Mouse (Mus musculus): ENCODE results near the gene Tanc1. TPM values are rescaled to one million over a fixed set of nuclear protein-coding genes. Genes with fewer than 3 reads are reported as not detected.

The Tanc1 gene
- polyA plus RNA-seq, 1 experiment from 2014 or later = 4.9 TPM

DNA sequence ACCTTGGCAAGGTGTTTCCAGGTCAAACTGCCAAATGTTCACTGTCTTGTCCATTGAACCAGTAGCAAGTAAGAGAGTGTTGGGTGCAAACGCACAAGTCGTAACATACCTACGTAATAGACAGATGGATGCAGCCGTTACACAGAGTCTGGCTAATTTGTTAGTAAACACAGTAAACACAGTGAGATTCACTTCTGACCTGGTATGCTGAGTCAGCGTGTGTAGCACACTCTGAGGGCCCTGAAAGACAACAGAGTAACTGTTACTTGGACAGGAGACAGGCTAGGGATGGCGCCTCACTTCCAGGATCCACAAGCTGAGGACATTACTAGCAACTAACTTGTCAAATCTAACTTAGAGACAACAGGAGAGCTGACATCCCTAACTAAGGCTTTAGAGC is 250.8 kb downstream of the Tanc1 start:
- Histone ChIP-seq H3K4me3 (ENCODE audit: low read depth, low read length) (no peak overlapping the region), H3K9me3 (replicated peaks; ENCODE audit: control insufficient read depth, low read length) (no peaks in the 10 kb centered on the region), H3K36me3 (ENCODE audit: control insufficient read depth, insufficient read depth, low read length) (no peaks in the 10 kb centered on the region), H3K27me3 (replicated peaks; ENCODE audit: control insufficient read depth, insufficient read depth, low read length) (no peaks in the 10 kb centered on the region), H3K4me1 (ENCODE audit: control insufficient read depth, insufficient read depth, low read length) (no peaks in the 10 kb centered on the region), H3K27ac (ENCODE audit: low read depth, low read length) (no peak overlapping the region), H3K9ac (ENCODE audit: low read length) (no peak overlapping the region), H3K4me2 (ENCODE audit: low read length) (no peak overlapping the region)
- 95% methylated on average over 6 of the region's 6 CpGs for WGBS
- ATAC-seq = no peak
- DNase-seq (ENCODE audit: low spot score) = no peak

DNA sequence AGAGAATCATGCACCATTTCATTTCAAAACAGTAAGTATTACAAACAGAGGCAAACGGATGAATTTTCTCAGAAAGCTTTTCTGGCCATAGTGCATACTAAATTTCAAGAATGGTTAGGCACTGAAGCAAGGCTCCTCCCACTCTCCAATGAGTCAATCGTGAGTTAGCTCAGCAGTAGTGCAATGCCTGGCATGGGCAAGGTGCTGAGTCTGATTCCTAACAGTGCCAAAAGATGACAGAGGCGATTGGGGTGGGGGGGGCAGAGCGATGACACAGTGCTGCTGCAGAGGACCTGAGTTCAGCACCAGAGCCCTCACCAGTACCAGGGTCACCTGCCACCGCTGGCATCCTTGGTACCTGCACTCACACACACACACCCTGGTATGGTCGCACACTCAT is 258.7 kb downstream of the Tanc1 start:
- 93% methylated on average over 6 of the region's 6 CpGs for WGBS
- H3K4me3 ChIP-seq (ENCODE audit: low read depth, low read length) = no peak overlapping the region
- no peak for ATAC-seq

DNA sequence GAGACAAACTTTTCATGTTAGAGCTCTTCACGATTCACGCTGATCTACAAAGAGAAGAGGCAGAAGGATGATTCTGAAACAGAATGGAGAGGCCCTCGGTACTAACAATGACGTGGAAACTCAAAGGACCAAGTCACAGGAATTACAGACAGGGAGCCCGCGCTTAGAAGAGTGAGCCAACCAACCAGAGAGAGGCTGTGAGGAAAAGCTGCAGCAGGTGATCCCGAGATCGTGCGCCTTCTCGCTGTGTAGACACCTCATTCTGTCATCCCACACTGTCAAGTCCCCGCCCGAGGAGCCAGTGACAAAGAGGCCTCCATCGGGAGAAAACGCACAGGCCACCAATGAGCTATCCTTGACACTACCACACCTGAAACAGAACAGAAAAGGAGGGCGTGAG is 264.6 kb downstream of the Tanc1 start:
- no peak for DNase-seq (ENCODE audit: low spot score)
- no peaks in the 10 kb centered on the region for H3K9me3 ChIP-seq (replicated peaks; ENCODE audit: control insufficient read depth, low read length)
- no peak for ATAC-seq
- no peaks in the 10 kb centered on the region for H3K4me1 ChIP-seq (ENCODE audit: control insufficient read depth, insufficient read depth, low read length)
- WGBS = 93% methylated on average over 15 of the region's 15 CpGs
- no peaks in the 10 kb centered on the region for H3K36me3 ChIP-seq (ENCODE audit: control insufficient read depth, insufficient read depth, low read length)
- no peaks in the 10 kb centered on the region for H3K27me3 ChIP-seq (replicated peaks; ENCODE audit: control insufficient read depth, insufficient read depth, low read length)
- H3K9ac ChIP-seq (ENCODE audit: low read length) = no peak overlapping the region
- H3K4me3 ChIP-seq (ENCODE audit: low read depth, low read length) = no peak overlapping the region
- no peak overlapping the region for H3K4me2 ChIP-seq (ENCODE audit: low read length)
- H3K27ac ChIP-seq (ENCODE audit: low read depth, low read length) = no peak overlapping the region

More for the DNA sequence above, 258.7 kb downstream of the Tanc1 start:
- H3K27ac ChIP-seq (ENCODE audit: low read depth, low read length) = no peak overlapping the region
- H3K9me3 ChIP-seq (replicated peaks; ENCODE audit: control insufficient read depth, low read length) = no peaks in the 10 kb centered on the region
- H3K27me3 ChIP-seq (replicated peaks; ENCODE audit: control insufficient read depth, insufficient read depth, low read length) = no peaks in the 10 kb centered on the region
- H3K9ac ChIP-seq (ENCODE audit: low read length) = no peak overlapping the region
- H3K4me1 ChIP-seq (ENCODE audit: control insufficient read depth, insufficient read depth, low read length) = no peaks in the 10 kb centered on the region
- no peak overlapping the region for H3K4me2 ChIP-seq (ENCODE audit: low read length)
- no peak for DNase-seq (ENCODE audit: low spot score)
- H3K36me3 ChIP-seq (ENCODE audit: control insufficient read depth, insufficient read depth, low read length) = no peaks in the 10 kb centered on the region

DNA sequence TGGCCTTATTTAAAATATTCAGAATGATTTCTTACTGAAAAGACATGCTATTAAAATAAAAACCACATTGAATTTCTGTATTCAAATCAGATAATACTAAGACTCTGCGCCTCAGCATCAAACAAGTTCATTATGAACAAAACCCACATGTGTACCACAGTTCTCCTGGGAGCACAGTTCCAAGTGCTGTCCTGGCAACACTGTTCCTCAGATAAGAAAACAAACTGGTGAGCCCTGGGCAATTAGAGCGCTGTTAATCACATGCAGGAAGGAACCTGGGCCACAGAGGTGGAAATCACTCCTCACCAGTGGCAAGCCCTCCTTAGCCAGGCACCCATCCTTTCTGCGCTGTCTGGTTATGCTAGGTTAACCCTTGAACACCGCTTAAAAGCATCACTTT is 265.5 kb downstream of the Tanc1 start:
- WGBS = 90% methylated on average over 4 of the region's 4 CpGs
- DNase-seq (ENCODE audit: low spot score) (no peak), ATAC-seq (no peak)
- Histone ChIP-seq H3K4me1 (ENCODE audit: control insufficient read depth, insufficient read depth, low read length) (no peaks in the 10 kb centered on the region; the same call in 1 of the 2 replicates), H3K4me3 (ENCODE audit: low read depth, low read length) (no peak overlapping the region), H3K9ac (ENCODE audit: low read length) (no peak overlapping the region), H3K36me3 (ENCODE audit: control insufficient read depth, insufficient read depth, low read length) (no peaks in the 10 kb centered on the region), H3K9me3 (replicated peaks; ENCODE audit: control insufficient read depth, low read length) (no peaks in the 10 kb centered on the region), H3K4me2 (ENCODE audit: low read length) (no peak overlapping the region), H3K27me3 (replicated peaks; ENCODE audit: control insufficient read depth, insufficient read depth, low read length) (no peaks in the 10 kb centered on the region), H3K27ac (ENCODE audit: low read depth, low read length) (no peak overlapping the region)

DNA sequence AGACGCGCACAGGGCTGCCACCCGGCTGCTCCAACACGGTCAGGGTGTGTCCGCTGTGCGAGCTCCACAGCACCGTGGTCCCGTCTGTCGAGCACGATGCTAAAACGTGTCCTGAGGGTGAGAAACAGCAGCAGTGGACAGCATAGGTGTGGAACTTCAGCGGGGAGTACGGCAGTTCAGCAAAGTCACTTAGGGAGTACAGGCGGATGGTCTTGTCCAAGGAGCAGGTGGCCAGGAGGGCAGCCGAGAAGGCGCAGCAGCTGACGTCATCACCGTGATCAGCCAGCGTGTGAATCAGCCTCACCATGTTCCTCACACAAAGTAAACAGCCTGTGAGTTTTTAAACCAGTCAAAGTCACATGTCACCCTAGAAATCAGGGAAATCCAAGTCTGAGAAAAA is 266.4 kb downstream of the Tanc1 start:
- Histone ChIP-seq H3K4me2 (ENCODE audit: low read length) (no peak overlapping the region), H3K36me3 (ENCODE audit: control insufficient read depth, insufficient read depth, low read length) (no peaks in the 10 kb centered on the region), H3K4me3 (ENCODE audit: low read depth, low read length) (no peak overlapping the region), H3K9me3 (replicated peaks; ENCODE audit: control insufficient read depth, low read length) (no peaks in the 10 kb centered on the region), H3K4me1 (ENCODE audit: control insufficient read depth, insufficient read depth, low read length) (no peaks in the 10 kb centered on the region; the same call in 1 of the 2 replicates), H3K27ac (ENCODE audit: low read depth, low read length) (no peak overlapping the region), H3K27me3 (replicated peaks; ENCODE audit: control insufficient read depth, insufficient read depth, low read length) (no peaks in the 10 kb centered on the region), H3K9ac (ENCODE audit: low read length) (no peak overlapping the region)
- 83% methylated on average over 19 of the region's 19 CpGs for WGBS
- DNase-seq (ENCODE audit: low spot score) (no peak), ATAC-seq (no peak)

DNA sequence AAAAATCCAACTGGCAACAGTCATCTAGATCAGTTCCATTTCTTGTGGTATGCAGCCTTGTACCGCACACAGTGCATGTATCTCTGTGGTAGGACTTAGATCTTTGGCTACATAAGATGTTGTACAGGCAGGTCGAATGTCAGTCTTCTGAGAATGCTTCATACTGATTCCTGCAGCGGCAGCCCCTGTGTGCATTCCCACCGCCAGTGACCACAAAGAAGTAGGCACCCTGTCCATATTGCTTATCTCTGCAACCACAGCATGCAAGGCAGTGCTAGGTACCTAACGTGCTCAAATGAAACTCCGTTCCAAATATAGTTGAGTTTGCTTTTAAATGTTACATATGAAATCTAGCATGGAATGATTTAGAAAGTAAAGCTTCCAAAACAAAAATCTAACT is 269.6 kb downstream of the Tanc1 start:
- no peaks in the 10 kb centered on the region for H3K36me3 ChIP-seq (ENCODE audit: control insufficient read depth, insufficient read depth, low read length)
- H3K27ac ChIP-seq (ENCODE audit: low read depth, low read length) = no peak overlapping the region
- no peaks in the 10 kb centered on the region for H3K27me3 ChIP-seq (replicated peaks; ENCODE audit: control insufficient read depth, insufficient read depth, low read length)
- DNase-seq (ENCODE audit: low spot score) (no peak), ATAC-seq (no peak)
- no peaks in the 10 kb centered on the region for H3K9me3 ChIP-seq (replicated peaks; ENCODE audit: control insufficient read depth, low read length)
- H3K4me3 ChIP-seq (ENCODE audit: low read depth, low read length) = peak overlapping the region; percentile 76; the same call in 1 of the 2 replicates
- peak overlapping the region; percentile 70; the same call in 1 of the 2 replicates for H3K9ac ChIP-seq (ENCODE audit: low read length)
- H3K4me1 ChIP-seq (ENCODE audit: control insufficient read depth, insufficient read depth, low read length) = no peaks in the 10 kb centered on the region; the same call in 1 of the 2 replicates
- H3K4me2 ChIP-seq (ENCODE audit: low read length) = peak overlapping the region; percentile 83; the same call in 1 of the 2 replicates
- 87% methylated on average over 6 of the region's 6 CpGs for WGBS

DNA sequence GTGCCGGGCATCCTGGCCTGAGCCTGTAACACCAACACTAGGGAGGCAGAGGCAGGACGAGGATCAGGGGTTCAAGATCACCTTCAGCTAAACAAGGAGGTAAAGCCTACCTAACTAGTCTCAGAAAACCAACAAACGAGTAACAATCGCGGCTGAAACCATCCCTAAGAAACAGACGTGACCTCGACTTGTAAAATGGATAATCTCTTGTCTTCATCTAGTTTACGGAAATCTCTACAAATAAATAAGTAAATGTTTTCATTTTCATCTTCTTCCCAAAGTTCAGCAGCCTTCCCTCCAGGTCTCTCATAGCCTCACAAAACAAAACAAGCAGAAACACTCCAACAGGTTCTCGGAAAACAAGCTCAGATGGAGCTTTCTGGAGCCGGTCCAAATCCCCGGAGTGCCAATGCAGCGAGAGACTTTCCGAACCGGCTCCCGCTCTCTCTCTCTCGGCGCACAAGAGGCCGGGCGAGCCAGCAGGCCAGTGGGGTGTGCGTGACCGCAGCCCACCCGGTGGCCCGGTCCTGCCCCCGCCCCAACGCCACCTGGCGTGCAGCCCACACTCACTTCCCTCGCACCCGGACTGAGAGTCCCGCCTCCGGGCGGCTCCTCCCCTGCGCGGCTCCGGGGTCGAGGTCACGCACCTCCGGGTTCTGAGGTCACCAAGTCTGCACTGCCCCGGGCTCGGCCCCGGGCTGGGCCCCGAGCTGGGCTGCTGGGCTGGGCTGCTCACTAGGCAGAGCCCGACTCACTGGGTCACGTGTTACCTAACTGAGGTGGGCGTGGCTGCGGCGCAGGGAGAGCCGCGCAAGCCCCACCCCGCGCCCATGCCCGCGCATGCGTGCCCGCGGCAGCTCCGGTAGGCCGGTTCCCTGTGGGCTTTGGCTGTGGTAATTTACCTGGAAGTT is 270.2 kb downstream of the Tanc1 start, which contains the start of gene Wdsub1:
Gene Wdsub1, minus strand, starts transcription at position 761 of the 911 bp plus-strand sequence.
- Histone ChIP-seq H3K9me3 (replicated peaks; ENCODE audit: control insufficient read depth, low read length) (no peaks in the 10 kb centered on the region), H3K27ac (ENCODE audit: low read depth, low read length) (no peak within 1 kb of the TSS), H3K9ac (ENCODE audit: low read length) (peak within 1 kb of the TSS; percentile 70), H3K4me3 (ENCODE audit: low read depth, low read length) (peak within 1 kb of the TSS; percentile 76), H3K4me1 (ENCODE audit: control insufficient read depth, insufficient read depth, low read length) (no peaks in the 10 kb centered on the region; the same call in 1 of the 2 replicates), H3K27me3 (replicated peaks; ENCODE audit: control insufficient read depth, insufficient read depth, low read length) (no peaks in the 10 kb centered on the region), H3K4me2 (ENCODE audit: low read length) (peak within 1 kb of the TSS; percentile 83), H3K36me3 (ENCODE audit: control insufficient read depth, insufficient read depth, low read length) (no peaks in the 10 kb centered on the region)
- peak; percentile 94 for DNase-seq (ENCODE audit: low spot score)
- WGBS = 5% methylated on average over 57 of the region's 57 CpGs
- ATAC-seq = peak; percentile 97

DNA sequence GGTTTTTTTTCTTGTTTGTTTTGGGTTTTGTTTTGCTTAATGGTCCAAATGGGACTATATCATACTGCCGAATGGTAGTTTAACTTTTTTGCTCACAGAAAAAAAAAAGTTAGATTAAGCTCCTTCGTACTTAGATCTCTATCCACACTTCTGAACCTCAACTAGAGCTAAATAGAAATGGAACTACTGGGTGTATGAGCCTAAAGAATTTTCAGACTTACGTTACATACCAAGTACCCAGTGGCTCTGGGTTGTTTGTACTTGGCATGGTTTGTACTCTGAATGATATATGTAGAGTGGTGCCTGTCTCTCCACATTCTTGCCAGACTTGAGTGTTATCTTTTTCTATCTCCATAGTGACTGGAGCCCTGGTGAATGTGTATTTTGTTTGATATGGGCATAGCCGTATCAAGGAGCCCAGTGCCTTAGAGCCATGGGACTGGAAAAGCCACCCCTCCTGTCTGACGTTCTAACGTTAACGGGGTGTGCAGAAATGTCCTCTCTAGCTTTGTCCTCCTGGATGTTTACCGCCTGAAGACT is 271.0 kb downstream of the Tanc1 start:
- peak; percentile 21; the same call in 1 of the 2 replicates for ATAC-seq
- Histone ChIP-seq H3K27me3 (replicated peaks; ENCODE audit: control insufficient read depth, insufficient read depth, low read length) (no peaks in the 10 kb centered on the region), H3K4me2 (ENCODE audit: low read length) (peak overlapping the region; percentile 83), H3K27ac (ENCODE audit: low read depth, low read length) (no peak overlapping the region), H3K36me3 (ENCODE audit: control insufficient read depth, insufficient read depth, low read length) (no peaks in the 10 kb centered on the region), H3K4me3 (ENCODE audit: low read depth, low read length) (peak overlapping the region; percentile 76), H3K9me3 (replicated peaks; ENCODE audit: control insufficient read depth, low read length) (no peaks in the 10 kb centered on the region), H3K9ac (ENCODE audit: low read length) (no peak overlapping the region), H3K4me1 (ENCODE audit: control insufficient read depth, insufficient read depth, low read length) (no peaks in the 10 kb centered on the region; the same call in 1 of the 2 replicates)
- no peak for DNase-seq (ENCODE audit: low spot score)
- WGBS = 69% methylated on average over 8 of the region's 8 CpGs

DNA sequence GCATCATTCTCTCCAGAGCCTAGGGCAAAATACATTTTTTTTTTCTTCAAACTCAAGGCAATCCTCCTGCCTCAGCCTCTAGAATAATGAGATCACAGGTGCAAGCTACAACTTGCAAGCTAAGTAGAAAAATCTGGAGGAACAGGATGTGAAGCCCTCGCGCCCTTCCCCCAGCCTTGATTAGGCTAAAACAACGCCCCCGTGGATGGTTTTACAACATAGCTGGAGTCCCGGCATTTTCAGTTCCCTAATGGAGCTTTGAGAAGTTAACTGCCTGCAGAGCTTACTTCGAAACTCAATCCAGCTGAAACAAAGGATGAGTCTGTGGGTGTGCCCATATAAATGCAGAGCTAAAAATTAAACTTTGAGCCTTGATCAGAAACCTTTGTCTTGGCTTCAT is 277.9 kb downstream of the Tanc1 start:
- H3K9me3 ChIP-seq (replicated peaks; ENCODE audit: control insufficient read depth, low read length) = no peaks in the 10 kb centered on the region
- DNase-seq (ENCODE audit: low spot score) (no peak), ATAC-seq (no peak)
- H3K4me2 ChIP-seq (ENCODE audit: low read length) = no peak overlapping the region
- peaks cover 10% of the 10 kb centered on the region; the same call in 1 of the 2 replicates for H3K36me3 ChIP-seq (ENCODE audit: control insufficient read depth, insufficient read depth, low read length)
- H3K27me3 ChIP-seq (replicated peaks; ENCODE audit: control insufficient read depth, insufficient read depth, low read length) = no peaks in the 10 kb centered on the region
- no peak overlapping the region for H3K4me3 ChIP-seq (ENCODE audit: low read depth, low read length)
- no peaks in the 10 kb centered on the region for H3K4me1 ChIP-seq (ENCODE audit: control insufficient read depth, insufficient read depth, low read length)
- no peak overlapping the region for H3K9ac ChIP-seq (ENCODE audit: low read length)
- 86% methylated on average over 6 of the region's 6 CpGs for WGBS
- H3K27ac ChIP-seq (ENCODE audit: low read depth, low read length) = no peak overlapping the region

Data from forebrain, embryonic 14.5 days (tissue).